Mouse (Mus musculus) limb, embryonic 10.5 days (tissue): ENCODE measurements around the gene Ankk1. TPM values are rescaled to one million over a fixed set of nuclear protein-coding genes. Genes with fewer than 3 reads are reported as not detected.
A peak's percentile ranks its signal among the peaks of the same experiment; 100 is the strongest.

Experiments
- DNase-seq: peaks from one replicate; pipeline ENCODE4 v3.0.0-alpha.2; 2017; ENCODE audit warnings: low spot score
- H3K27ac ChIP-seq: fragments of 300-500 bp; sonication (generic); 2 replicates; pipeline ENCODE4 v1.5.1; 2016; ENCODE audit warnings: mild to moderate bottlenecking
- H3K27me3 ChIP-seq: fragments of 300-500 bp; sonication (generic); 2 replicates; pipeline ENCODE4 v1.6.1; 2016; ENCODE audit warnings: low read depth, mild to moderate bottlenecking; ENCODE audit not compliant: poor library complexity, severe bottlenecking
- H3K36me3 ChIP-seq: fragments of 300-500 bp; sonication (generic); 2 replicates; pipeline ENCODE4 v1.6.1; 2016; ENCODE audit warnings: mild to moderate bottlenecking, moderate library complexity
- H3K4me1 ChIP-seq: fragments of 300-500 bp; sonication (generic); 2 replicates; pipeline ENCODE4 v1.6.1; 2016
- H3K4me3 ChIP-seq: fragments of 300-500 bp; sonication (generic); 2 replicates; pipeline ENCODE4 v1.5.1; 2016; ENCODE audit warnings: mild to moderate bottlenecking, moderate library complexity
- H3K9me3 ChIP-seq: fragments of 300-500 bp; sonication (generic); replicated peaks from 2 replicates; pipeline ENCODE4 v1.6.1; 2016; ENCODE audit warnings: mild to moderate bottlenecking
- WGBS: fragments of 180-500 bp; shearing (Covaris S2); methylation state at CpG from one replicate; pipeline ENCODE4 v1.1.7; 2016; 5-methylcytosine and 5-hydroxymethylcytosine counted together
- polyA plus RNA-seq: library from polyadenylated mRNA; unstranded; fragments of >200 nt; fragmentation: Nextera tagmentation; extraction: Ambion mirVana; gene quantifications from 2 replicates; pipeline ENCODE4 v1.2.1, GENCODE M21; 2016

Gene Ankk1
- polyA plus RNA-seq, 1 experiment from 2014 or later, result not detected

GRCm38 (mm10) chr9:49396006-49396405 lies 30.8 kb downstream of the Ankk1 start:
- Histone ChIP-seq H3K27ac (no peak overlapping the region), H3K27me3 (no peaks in the 10 kb centered on the region), H3K4me3 (no peak overlapping the region), H3K9me3 (no peaks in the 10 kb centered on the region), H3K4me1 (no peaks in the 10 kb centered on the region), H3K36me3 (no peaks in the 10 kb centered on the region)
- DNase-seq, result no peak

DNA sequence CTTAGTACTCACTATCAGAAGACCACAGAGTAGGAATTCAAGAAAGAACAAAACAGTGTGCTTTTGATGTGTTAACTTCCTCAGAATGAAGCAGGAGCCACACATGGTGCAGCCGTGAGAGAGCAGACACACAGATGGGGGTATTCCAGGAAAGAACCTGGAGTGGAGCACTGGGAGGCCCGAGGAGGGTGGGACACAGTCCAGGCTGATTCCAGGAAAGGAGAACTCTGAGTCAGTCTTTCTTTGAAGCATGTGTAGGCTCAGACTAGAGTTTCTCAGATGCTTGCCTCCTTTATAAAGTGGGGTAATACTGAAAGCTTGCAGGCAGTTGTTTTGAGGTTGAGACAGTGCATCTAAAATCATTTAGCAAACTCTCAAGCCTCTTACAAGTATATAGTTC lies 34.6 kb downstream of the Ankk1 start:
- Histone ChIP-seq H3K9me3 (no peaks in the 10 kb centered on the region), H3K4me3 (no peak overlapping the region), H3K27me3 (no peaks in the 10 kb centered on the region), H3K36me3 (no peaks in the 10 kb centered on the region), H3K27ac (no peak overlapping the region), H3K4me1 (no peaks in the 10 kb centered on the region)
- DNase-seq, result no peak
- 75% methylated on average over 2 of the region's 2 CpGs for WGBS

DNA sequence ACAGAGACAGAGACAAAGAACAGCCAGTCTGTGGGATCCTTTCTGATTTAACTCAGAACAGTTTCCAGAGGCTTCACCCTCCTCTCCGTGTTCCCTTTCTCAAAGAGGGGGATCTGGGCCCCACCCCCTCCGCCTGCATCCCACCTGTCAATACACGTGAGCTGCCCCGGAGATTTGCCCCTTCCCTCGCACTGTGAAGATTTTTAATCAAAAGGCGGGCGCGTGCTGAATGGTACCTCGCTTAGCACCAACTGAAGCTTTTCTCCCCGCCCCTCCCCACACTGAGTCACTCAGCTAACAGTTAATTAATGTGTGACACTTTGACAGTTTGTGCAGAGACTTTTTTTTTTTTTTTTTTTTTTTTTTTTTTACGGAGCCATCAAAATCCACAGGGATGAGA lies 40.7 kb downstream of the Ankk1 start:
- Histone ChIP-seq H3K36me3 (no peaks in the 10 kb centered on the region), H3K4me3 (no peak overlapping the region), H3K9me3 (no peaks in the 10 kb centered on the region), H3K27ac (no peak overlapping the region), H3K27me3 (no peaks in the 10 kb centered on the region), H3K4me1 (peaks cover 9% of the 10 kb centered on the region)
- 39% methylated on average over 11 of the region's 11 CpGs for WGBS
- no peak for DNase-seq

DNA sequence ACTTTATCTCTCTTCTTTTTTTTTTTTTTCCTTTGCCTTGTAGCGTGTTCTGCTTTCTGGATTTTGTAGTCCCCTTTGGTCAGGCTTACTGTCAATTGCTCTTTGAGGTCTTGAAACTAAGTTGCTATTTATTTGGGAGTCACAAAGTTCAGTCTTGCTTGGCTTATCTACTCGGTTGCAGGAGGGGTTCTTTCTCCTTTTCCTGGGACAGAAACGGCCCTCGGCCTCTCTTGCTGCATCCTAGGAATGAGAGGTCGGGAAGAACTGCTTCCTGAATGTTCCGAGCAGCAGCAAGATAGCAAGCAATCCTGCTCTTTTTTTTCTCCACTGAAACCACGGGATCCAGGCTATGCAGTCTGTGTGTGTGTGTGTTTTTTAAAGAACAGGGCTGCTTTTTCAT lies 41.5 kb downstream of the Ankk1 start:
- Histone ChIP-seq H3K9me3 (no peaks in the 10 kb centered on the region), H3K27ac (no peak overlapping the region), H3K36me3 (no peaks in the 10 kb centered on the region), H3K4me1 (peaks cover 9% of the 10 kb centered on the region), H3K4me3 (no peak overlapping the region), H3K27me3 (no peaks in the 10 kb centered on the region)
- no peak for DNase-seq
- 54% methylated on average over 7 of the region's 7 CpGs for WGBS

DNA sequence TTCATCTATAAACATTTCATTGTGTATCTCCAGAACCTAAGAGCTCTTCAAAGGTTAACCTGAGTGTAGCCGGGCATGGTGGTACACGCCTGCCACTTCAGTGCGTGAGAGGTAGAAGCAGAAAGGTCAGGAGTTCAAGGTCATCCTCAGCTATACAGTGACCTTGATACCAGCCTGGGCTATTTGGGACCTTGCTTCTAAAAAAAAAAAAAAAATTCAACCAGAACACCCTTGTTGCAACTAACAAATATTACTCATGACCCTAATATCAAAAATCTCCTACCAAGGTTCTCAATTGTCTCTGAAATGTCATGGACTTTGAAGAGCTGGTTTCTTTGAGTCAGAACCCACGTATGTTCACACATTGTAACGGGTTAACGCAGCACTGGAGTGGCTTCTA lies 42.0 kb downstream of the Ankk1 start:
- Histone ChIP-seq H3K27me3 (no peaks in the 10 kb centered on the region), H3K27ac (no peak overlapping the region), H3K9me3 (no peaks in the 10 kb centered on the region), H3K4me3 (no peak overlapping the region), H3K36me3 (no peaks in the 10 kb centered on the region), H3K4me1 (peaks cover 9% of the 10 kb centered on the region)
- 90% methylated on average over 6 of the region's 6 CpGs for WGBS
- DNase-seq, result no peak

DNA sequence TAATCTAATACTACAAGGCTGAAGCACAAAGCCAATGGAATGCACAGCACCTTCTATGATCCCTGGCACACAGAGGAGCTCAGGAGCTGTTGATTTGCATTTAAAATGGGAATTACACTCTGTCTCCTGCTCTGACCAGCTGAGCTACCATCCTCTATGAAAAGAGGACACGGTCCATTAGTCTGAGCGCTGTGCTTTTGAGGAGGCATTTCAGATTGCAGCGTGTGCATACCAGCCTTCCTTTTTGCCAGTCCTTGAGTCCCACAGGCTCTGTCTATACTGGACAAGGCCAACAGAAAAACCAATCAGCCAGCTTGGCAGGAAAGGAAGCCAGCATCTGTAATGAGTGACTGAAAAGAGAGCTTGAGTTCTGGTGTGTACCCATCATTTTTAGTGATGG lies 42.8 kb downstream of the Ankk1 start:
- H3K4me1 ChIP-seq, result peaks cover 9% of the 10 kb centered on the region
- no peak overlapping the region for H3K27ac ChIP-seq
- no peaks in the 10 kb centered on the region for H3K36me3 ChIP-seq
- no peaks in the 10 kb centered on the region for H3K27me3 ChIP-seq
- no peak overlapping the region for H3K4me3 ChIP-seq
- 88% methylated on average over 3 of the region's 3 CpGs for WGBS
- no peaks in the 10 kb centered on the region for H3K9me3 ChIP-seq
- no peak for DNase-seq

DNA sequence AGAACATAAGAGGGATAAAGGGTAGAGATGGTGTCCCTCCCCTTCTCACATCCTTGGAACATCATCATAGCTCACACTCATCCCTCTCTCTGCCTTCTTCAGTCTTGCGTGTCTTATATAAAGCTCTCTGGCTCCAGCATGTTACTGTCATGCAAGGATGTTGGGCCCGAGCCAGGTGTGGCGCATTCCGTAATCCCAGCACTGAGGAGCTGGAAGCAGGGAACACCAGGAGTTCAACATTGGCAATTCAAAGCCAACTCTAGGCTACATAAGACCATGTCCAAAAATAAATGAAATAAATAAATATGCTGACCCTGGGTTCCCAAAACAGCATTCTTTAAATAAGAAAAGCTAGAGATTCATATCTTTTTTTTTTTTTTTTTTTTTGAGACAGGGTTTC lies 46.9 kb downstream of the Ankk1 start:
- Histone ChIP-seq H3K36me3 (no peaks in the 10 kb centered on the region), H3K9me3 (no peaks in the 10 kb centered on the region), H3K27ac (no peak overlapping the region), H3K4me3 (no peak overlapping the region), H3K4me1 (no peaks in the 10 kb centered on the region), H3K27me3 (no peaks in the 10 kb centered on the region)
- no peak for DNase-seq
- WGBS, result 89% methylated on average over 4 of the region's 4 CpGs

GRCm38 (mm10) chr9:49373946-49374345 lies 52.9 kb downstream of the Ankk1 start:
- no peak overlapping the region for H3K4me3 ChIP-seq
- WGBS, result 93% methylated on average over 2 of the region's 2 CpGs
- no peak for DNase-seq

DNA sequence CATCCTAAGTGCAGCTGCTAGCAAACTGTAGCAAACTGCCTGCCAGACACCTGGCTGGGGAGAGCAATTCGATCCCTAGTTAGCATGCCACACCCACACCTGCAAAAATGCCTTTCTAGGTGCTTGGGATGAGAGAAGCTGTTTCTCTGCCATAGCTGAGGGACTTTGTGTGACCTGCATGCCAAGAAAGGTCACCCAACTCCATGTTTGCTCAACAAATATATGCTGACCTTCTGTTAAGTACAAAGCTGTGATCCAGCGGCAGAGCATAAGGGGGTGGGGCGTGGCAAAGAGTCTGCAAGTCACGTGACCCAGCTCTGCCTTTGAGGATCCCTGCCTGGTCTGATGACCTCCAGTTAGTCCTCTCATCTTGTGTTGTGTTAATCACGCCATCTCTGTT lies 61.1 kb downstream of the Ankk1 start:
- Histone ChIP-seq H3K4me3 (no peak overlapping the region), H3K27me3 (no peaks in the 10 kb centered on the region), H3K4me1 (peaks cover 5% of the 10 kb centered on the region; the same call in 1 of the 2 replicates), H3K9me3 (no peaks in the 10 kb centered on the region), H3K36me3 (no peaks in the 10 kb centered on the region), H3K27ac (no peak overlapping the region)
- 11% methylated on average over 5 of the region's 5 CpGs for WGBS
- peak; percentile 31 for DNase-seq

More at GRCm38 (mm10) chr9:49373946-49374345, 52.9 kb downstream of the Ankk1 start:
- Histone ChIP-seq H3K4me1 (no peaks in the 10 kb centered on the region), H3K9me3 (no peaks in the 10 kb centered on the region), H3K27me3 (no peaks in the 10 kb centered on the region), H3K27ac (no peak overlapping the region), H3K36me3 (no peaks in the 10 kb centered on the region)

Other genes with a start within 250 kb of the Ankk1 start
- not detected in 2 replicates for gene Gm4894, start 176.5 kb downstream of the Ankk1 start, polyA plus RNA-seq
- not detected in 2 replicates for gene Drd2, start 86.4 kb downstream of the Ankk1 start, polyA plus RNA-seq
- 1.2 and 1.7 TPM in 2 replicates for gene Ttc12, start 59.2 kb upstream of the Ankk1 start, polyA plus RNA-seq